Mouse (Mus musculus) urinary bladder, postnatal 10 days (tissue): ENCODE data around the gene Tcl1b5.
"Not testable (repeated sequence)": the region's sequence is repeated elsewhere in the genome, so short reads cannot be mapped to it uniquely, and the experiment has no call there.

ENCODE experiments used
- DNase-seq: peaks from one replicate; pipeline ENCODE4 v3.0.0; 2022; ENCODE audit warnings: low spot score

Gene Tcl1b5

GRCm38 (mm10) chr12:105176044-105176443, at the start of gene Tcl1b5:
Gene Tcl1b5, plus strand, starts transcription at chr12:105176344.
- not testable (repeated sequence) for DNase-seq

GRCm38 (mm10) chr12:105126516-105126915, 49.6 kb upstream of the Tcl1b5 start:
- no peak for DNase-seq

- DNase-seq = no peak
These were observed 48.5 kb upstream of the Tcl1b5 start for GRCm38 (mm10) chr12:105127607-105128006.

- not testable (repeated sequence) for DNase-seq
These were observed 46.5 kb upstream of the Tcl1b5 start for GRCm38 (mm10) chr12:105129494-105130205.

GRCm38 (mm10) chr12:105134167-105134566, 42.0 kb upstream of the Tcl1b5 start:
- not testable (repeated sequence) for DNase-seq

GRCm38 (mm10) chr12:105134826-105135225, 41.3 kb upstream of the Tcl1b5 start:
- DNase-seq = not testable (repeated sequence)

GRCm38 (mm10) chr12:105137729-105138128, 38.4 kb upstream of the Tcl1b5 start:
- not testable (repeated sequence) for DNase-seq

- DNase-seq = no peak
These were observed 33.0 kb upstream of the Tcl1b5 start for GRCm38 (mm10) chr12:105143096-105143495.

- not testable (repeated sequence) for DNase-seq
These were observed 31.2 kb upstream of the Tcl1b5 start for GRCm38 (mm10) chr12:105144928-105145327.

GRCm38 (mm10) chr12:105145714-105146113, 30.4 kb upstream of the Tcl1b5 start, which contains the start of gene Tcl1b2:
Gene Tcl1b2, plus strand, starts transcription at chr12:105146014.
- DNase-seq = no peak

GRCm38 (mm10) chr12:105155286-105155685, 20.9 kb upstream of the Tcl1b5 start:
- DNase-seq = not testable (repeated sequence)

GRCm38 (mm10) chr12:105158842-105159241, 17.3 kb upstream of the Tcl1b5 start:
- DNase-seq = no peak

- DNase-seq = no peak
These were observed 16.8 kb upstream of the Tcl1b5 start, which contains the start of gene Tcl1b1 for GRCm38 (mm10) chr12:105159390-105159789. Gene Tcl1b1, plus strand, starts transcription at chr12:105159690.

- no peak for DNase-seq
These were observed 9.4 kb upstream of the Tcl1b5 start for GRCm38 (mm10) chr12:105166734-105167133.

- DNase-seq = no peak
These were observed 2.8 kb upstream of the Tcl1b5 start for GRCm38 (mm10) chr12:105173366-105173765.

GRCm38 (mm10) chr12:105174318-105174717, 1.8 kb upstream of the Tcl1b5 start:
- not testable (repeated sequence) for DNase-seq

- not testable (repeated sequence) for DNase-seq
These were observed 5.0 kb downstream of the Tcl1b5 start for GRCm38 (mm10) chr12:105181040-105181644.

GRCm38 (mm10) chr12:105188980-105189379, 12.8 kb downstream of the Tcl1b5 start:
- DNase-seq = not testable (repeated sequence)

GRCm38 (mm10) chr12:105190743-105191142, 14.6 kb downstream of the Tcl1b5 start, which contains the start of gene Tcl1b3:
Gene Tcl1b3, plus strand, starts transcription at chr12:105191043.
- DNase-seq = not testable (repeated sequence)

GRCm38 (mm10) chr12:105199684-105200497, 23.7 kb downstream of the Tcl1b5 start:
- not testable (repeated sequence) for DNase-seq

GRCm38 (mm10) chr12:105201657-105202056, 25.5 kb downstream of the Tcl1b5 start, which contains the start of gene Tcl1b4:
Gene Tcl1b4, plus strand, starts transcription at chr12:105201957.
- DNase-seq = not testable (repeated sequence)

GRCm38 (mm10) chr12:105207071-105207470, 30.9 kb downstream of the Tcl1b5 start:
- DNase-seq = no peak
